Mouse (Mus musculus) stomach, embryonic 14.5 days (tissue): Measurements from ENCODE around the gene Sez6. TPM values are rescaled to one million over a fixed set of nuclear protein-coding genes. Genes with fewer than 3 reads are reported as not detected.

Experiments used
- ATAC-seq: fragments of 200-750 bp; cut with Nextera tagmentation; 2 replicates; pipeline ENCODE4 v1.8.0; 2017; ENCODE audit warnings: low read depth, moderate TSS enrichment; ENCODE audit not compliant: insufficient number of reproducible peaks, insufficient read depth, low FRiP score
- H3K27ac ChIP-seq: fragments of 300-500 bp; sonication (generic); 2 replicates; pipeline ENCODE4 v1.5.1; 2014; ENCODE audit warnings: mild to moderate bottlenecking, low read length, moderate library complexity, mixed read lengths
- H3K27me3 ChIP-seq: fragments of 300-500 bp; sonication (generic); 2 replicates; pipeline ENCODE4 v1.6.1; 2014; ENCODE audit warnings: low read length, control low read depth, mixed read lengths; ENCODE audit not compliant: control insufficient read depth, insufficient read depth
- H3K36me3 ChIP-seq: fragments of 300-500 bp; sonication (generic); 2 replicates; pipeline ENCODE4 v1.6.1; 2014; ENCODE audit warnings: mild to moderate bottlenecking, control low read depth, low read length, moderate library complexity, mixed read lengths; ENCODE audit not compliant: control insufficient read depth, insufficient read depth
- H3K4me1 ChIP-seq: fragments of 300-500 bp; sonication (generic); 2 replicates; pipeline ENCODE4 v1.6.1; 2014; ENCODE audit warnings: low read length, control low read depth, mixed read lengths; ENCODE audit not compliant: control insufficient read depth, insufficient read depth
- H3K4me2 ChIP-seq: fragments of 300-500 bp; sonication (generic); replicated peaks from 2 replicates; pipeline ENCODE4 v1.6.1; 2014; ENCODE audit warnings: low read depth, low read length, control low read depth
- H3K4me3 ChIP-seq: fragments of 300-500 bp; sonication (generic); 2 replicates; pipeline ENCODE4 v1.5.1; 2014; ENCODE audit warnings: low read depth, low read length, control low read depth
- H3K9ac ChIP-seq: fragments of 300-500 bp; sonication (generic); replicated peaks from 2 replicates; pipeline ENCODE4 v1.6.1; 2014; ENCODE audit warnings: low read depth, mild to moderate bottlenecking, control low read depth, low read length, moderate library complexity, mixed read lengths
- H3K9me3 ChIP-seq: fragments of 300-500 bp; sonication (generic); 2 replicates; pipeline ENCODE4 v1.6.1; 2016; ENCODE audit warnings: low read depth, low read length, control low read depth; ENCODE audit not compliant: control insufficient read depth
- WGBS: fragments of 180-500 bp; shearing (Covaris S2); extraction: QIAGEN DNeasy Blood & Tissue Kit; methylation state at CpG from one replicate; pipeline ENCODE4 v1.1.7; 2014; 5-methylcytosine and 5-hydroxymethylcytosine counted together
- polyA plus RNA-seq: library from polyadenylated mRNA; unstranded; fragments of >200 nt; fragmentation: Nextera tagmentation; extraction: Ambion mirVana; gene quantifications from 2 replicates; pipeline ENCODE4 v1.2.1, GENCODE M21; 2014

The Sez6 gene
- polyA plus RNA-seq, 1 experiment from 2014 or later = 2.1 TPM

- ATAC-seq = no peak
- Histone ChIP-seq H3K4me3 (no peak overlapping the region), H3K36me3 (no peaks in the 10 kb centered on the region), H3K4me2 (no peak overlapping the region), H3K27ac (no peak overlapping the region), H3K4me1 (no peaks in the 10 kb centered on the region; the same call in 1 of the 2 replicates), H3K9me3 (no peaks in the 10 kb centered on the region), H3K27me3 (0 out of 2 replicates have a peak, but pooled peaks cover 8% of the 10 kb centered on the region), H3K9ac (no peak overlapping the region)
- WGBS = 20% methylated on average over 6 of the region's 6 CpGs
Measured at GRCm38 (mm10) chr11:77909776-77910175, 20.8 kb upstream of the Sez6 start.

DNA sequence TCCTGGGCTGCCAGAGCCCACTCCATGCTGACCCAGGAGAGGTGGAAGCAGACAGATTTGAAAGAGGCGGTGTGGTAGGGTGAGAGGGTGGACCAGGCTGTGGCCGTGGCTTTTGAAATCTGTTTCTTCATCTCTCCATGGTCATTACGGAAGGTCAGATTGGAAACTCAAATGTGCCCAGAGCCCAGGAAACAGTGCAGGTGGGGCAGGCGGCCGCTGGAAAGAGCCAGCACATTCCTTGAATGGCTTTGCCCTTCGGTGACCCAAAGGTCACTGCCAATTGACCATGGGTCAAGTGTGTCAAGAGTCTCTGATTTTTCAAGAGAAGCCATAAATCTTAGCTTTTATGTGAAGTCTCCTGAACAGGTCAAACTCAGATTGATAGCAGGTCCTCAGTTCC lies 17.1 kb upstream of the Sez6 start:
- H3K4me3 ChIP-seq = no peak overlapping the region
- 50% methylated on average over 6 of the region's 6 CpGs for WGBS
- H3K4me2 ChIP-seq = no peak overlapping the region
- no peak overlapping the region for H3K9ac ChIP-seq
- no peaks in the 10 kb centered on the region for H3K9me3 ChIP-seq
- H3K36me3 ChIP-seq = no peaks in the 10 kb centered on the region
- no peaks in the 10 kb centered on the region; the same call in 1 of the 2 replicates for H3K4me1 ChIP-seq
- no peak for ATAC-seq
- no peak overlapping the region for H3K27ac ChIP-seq
- H3K27me3 ChIP-seq = peaks cover 24% of the 10 kb centered on the region; the same call in 1 of the 2 replicates

- H3K9ac ChIP-seq = no peak overlapping the region
- ATAC-seq = no peak
- H3K4me1 ChIP-seq = no peaks in the 10 kb centered on the region
- H3K27me3 ChIP-seq = peaks cover 24% of the 10 kb centered on the region; the same call in 1 of the 2 replicates
- H3K4me2 ChIP-seq = no peak overlapping the region
- no peak overlapping the region for H3K27ac ChIP-seq
- H3K36me3 ChIP-seq = no peaks in the 10 kb centered on the region
- no peaks in the 10 kb centered on the region for H3K9me3 ChIP-seq
- no peak overlapping the region for H3K4me3 ChIP-seq
- WGBS = 3% methylated on average over 32 of the region's 32 CpGs
Measured at GRCm38 (mm10) chr11:77914598-77915260, 15.9 kb upstream of the Sez6 start.

- Histone ChIP-seq H3K27me3 (peaks cover 24% of the 10 kb centered on the region; the same call in 1 of the 2 replicates), H3K27ac (no peak overlapping the region), H3K4me2 (no peak overlapping the region), H3K9ac (no peak overlapping the region), H3K9me3 (no peaks in the 10 kb centered on the region), H3K36me3 (no peaks in the 10 kb centered on the region), H3K4me3 (no peak overlapping the region), H3K4me1 (no peaks in the 10 kb centered on the region)
- no peak for ATAC-seq
- 80% methylated on average over 4 of the region's 4 CpGs for WGBS
Measured at GRCm38 (mm10) chr11:77916741-77917140, 13.9 kb upstream of the Sez6 start.

DNA sequence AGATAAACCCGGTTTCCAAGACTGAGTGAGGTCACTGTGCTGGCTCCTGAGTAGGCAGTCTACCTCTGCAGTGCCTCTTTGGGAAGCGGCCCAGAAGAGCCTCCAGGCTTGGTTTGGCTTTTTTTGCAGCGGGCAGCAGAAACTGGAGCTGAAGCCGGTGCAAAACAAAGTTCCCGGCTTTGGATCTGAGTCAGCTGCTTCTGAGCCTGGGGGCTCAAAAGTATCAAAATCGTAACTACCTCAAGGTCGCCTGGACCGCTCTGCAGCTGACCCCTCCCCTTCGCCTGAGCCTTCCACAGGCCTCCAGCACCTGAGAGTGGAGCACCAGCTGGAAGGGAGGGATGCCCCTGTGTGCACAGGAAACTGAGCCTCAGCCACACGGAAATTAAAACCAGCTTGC lies 13.4 kb upstream of the Sez6 start:
- Histone ChIP-seq H3K4me3 (no peak overlapping the region), H3K27ac (no peak overlapping the region), H3K4me2 (no peak overlapping the region), H3K9ac (no peak overlapping the region), H3K9me3 (no peaks in the 10 kb centered on the region), H3K27me3 (peaks cover 24% of the 10 kb centered on the region; the same call in 1 of the 2 replicates), H3K36me3 (no peaks in the 10 kb centered on the region), H3K4me1 (no peaks in the 10 kb centered on the region)
- no peak for ATAC-seq
- WGBS = 42% methylated on average over 10 of the region's 10 CpGs

- Histone ChIP-seq H3K36me3 (no peaks in the 10 kb centered on the region), H3K4me1 (no peaks in the 10 kb centered on the region), H3K27me3 (no peaks in the 10 kb centered on the region), H3K9ac (no peak overlapping the region), H3K27ac (no peak overlapping the region), H3K4me2 (no peak overlapping the region), H3K4me3 (no peak overlapping the region), H3K9me3 (no peaks in the 10 kb centered on the region)
- WGBS = 84% methylated on average over 4 of the region's 4 CpGs
- no peak for ATAC-seq
Measured at GRCm38 (mm10) chr11:77923285-77923684, 7.3 kb upstream of the Sez6 start.

DNA sequence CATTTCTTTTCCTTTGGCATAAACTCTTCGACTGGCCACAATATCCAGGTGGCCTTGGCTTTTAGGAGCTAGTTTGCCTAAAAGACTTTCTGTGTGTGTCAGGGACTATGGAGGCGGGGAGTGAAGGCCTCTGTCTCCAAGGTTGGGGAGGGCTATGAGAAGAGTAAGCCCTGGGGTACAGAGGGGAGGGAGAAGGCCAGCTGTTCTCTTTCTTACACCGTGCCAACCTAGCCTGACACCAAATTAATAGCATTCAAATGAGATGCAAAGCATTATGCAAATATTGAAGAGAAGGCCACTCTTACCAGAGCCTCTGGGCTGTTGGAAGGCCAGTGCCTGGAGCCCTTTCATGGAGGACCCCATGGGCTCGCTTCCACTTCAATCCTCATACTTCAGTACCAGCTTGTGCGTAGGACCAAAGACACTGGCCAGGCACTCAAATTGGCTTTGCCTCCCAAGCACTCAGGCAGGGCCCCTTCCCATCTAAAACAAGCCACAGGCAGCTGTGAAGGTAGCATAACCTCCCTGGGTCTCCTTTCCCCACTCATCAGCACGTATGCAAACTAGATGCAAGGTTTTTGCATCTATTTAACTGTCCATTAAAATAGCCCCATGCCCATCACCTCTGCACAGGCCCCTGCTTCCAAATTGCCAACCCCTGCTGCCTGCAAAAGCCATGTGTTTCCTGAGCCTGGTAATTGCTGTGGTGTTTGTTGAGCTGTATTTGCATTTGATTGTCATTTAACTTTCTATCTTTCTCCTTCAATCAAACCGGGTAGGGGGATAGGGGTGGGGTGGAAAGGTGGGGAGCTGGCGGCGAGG lies 4.6 kb upstream of the Sez6 start:
- H3K4me2 ChIP-seq = no peak overlapping the region
- H3K9ac ChIP-seq = no peak overlapping the region
- H3K4me1 ChIP-seq = peaks cover under 1% of the 10 kb centered on the region; the same call in 1 of the 2 replicates
- H3K27ac ChIP-seq = no peak overlapping the region
- ATAC-seq = no peak
- H3K27me3 ChIP-seq = peaks cover 5% of the 10 kb centered on the region; the same call in 1 of the 2 replicates
- no peaks in the 10 kb centered on the region for H3K9me3 ChIP-seq
- WGBS = 40% methylated on average over 9 of the region's 9 CpGs
- H3K36me3 ChIP-seq = no peaks in the 10 kb centered on the region
- no peak overlapping the region for H3K4me3 ChIP-seq

DNA sequence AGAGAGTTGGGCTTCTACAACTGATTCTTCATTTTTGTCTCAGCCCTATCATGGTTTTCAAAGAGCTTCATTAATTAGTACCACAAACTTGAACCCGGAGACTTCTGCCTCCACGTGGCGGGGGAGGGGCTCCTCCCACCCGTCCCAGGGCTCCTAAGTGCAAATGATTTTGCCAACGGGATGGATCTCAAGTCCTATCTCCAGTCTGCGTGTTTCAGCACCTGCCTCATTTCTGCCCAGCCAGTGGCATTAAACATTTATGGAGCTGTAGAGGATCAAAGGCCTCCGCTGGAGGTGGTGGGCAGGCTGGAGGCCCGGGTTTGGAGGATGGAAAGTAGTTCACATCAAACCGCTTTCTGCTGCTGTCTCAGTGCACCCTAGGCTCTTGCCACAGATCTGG lies 3.9 kb upstream of the Sez6 start:
- Histone ChIP-seq H3K27ac (no peak overlapping the region), H3K4me3 (no peak overlapping the region), H3K4me1 (peaks cover 7% of the 10 kb centered on the region; the same call in 1 of the 2 replicates), H3K4me2 (no peak overlapping the region), H3K9ac (no peak overlapping the region), H3K36me3 (no peaks in the 10 kb centered on the region), H3K27me3 (peaks cover 11% of the 10 kb centered on the region; the same call in 1 of the 2 replicates), H3K9me3 (no peaks in the 10 kb centered on the region)
- WGBS = 16% methylated on average over 9 of the region's 9 CpGs
- ATAC-seq = no peak
